Mouse (Mus musculus): ENCODE data around the gene Pde11a. TPM values are rescaled to one million over a fixed set of nuclear protein-coding genes. Genes with fewer than 3 reads are reported as not detected.

Pde11a gene
- 0.23 and 0.26 TPM in 2 replicates for polyA plus RNA-seq (2015; fragmentation: Nextera tagmentation; extraction: Ambion mirVana)

DNA sequence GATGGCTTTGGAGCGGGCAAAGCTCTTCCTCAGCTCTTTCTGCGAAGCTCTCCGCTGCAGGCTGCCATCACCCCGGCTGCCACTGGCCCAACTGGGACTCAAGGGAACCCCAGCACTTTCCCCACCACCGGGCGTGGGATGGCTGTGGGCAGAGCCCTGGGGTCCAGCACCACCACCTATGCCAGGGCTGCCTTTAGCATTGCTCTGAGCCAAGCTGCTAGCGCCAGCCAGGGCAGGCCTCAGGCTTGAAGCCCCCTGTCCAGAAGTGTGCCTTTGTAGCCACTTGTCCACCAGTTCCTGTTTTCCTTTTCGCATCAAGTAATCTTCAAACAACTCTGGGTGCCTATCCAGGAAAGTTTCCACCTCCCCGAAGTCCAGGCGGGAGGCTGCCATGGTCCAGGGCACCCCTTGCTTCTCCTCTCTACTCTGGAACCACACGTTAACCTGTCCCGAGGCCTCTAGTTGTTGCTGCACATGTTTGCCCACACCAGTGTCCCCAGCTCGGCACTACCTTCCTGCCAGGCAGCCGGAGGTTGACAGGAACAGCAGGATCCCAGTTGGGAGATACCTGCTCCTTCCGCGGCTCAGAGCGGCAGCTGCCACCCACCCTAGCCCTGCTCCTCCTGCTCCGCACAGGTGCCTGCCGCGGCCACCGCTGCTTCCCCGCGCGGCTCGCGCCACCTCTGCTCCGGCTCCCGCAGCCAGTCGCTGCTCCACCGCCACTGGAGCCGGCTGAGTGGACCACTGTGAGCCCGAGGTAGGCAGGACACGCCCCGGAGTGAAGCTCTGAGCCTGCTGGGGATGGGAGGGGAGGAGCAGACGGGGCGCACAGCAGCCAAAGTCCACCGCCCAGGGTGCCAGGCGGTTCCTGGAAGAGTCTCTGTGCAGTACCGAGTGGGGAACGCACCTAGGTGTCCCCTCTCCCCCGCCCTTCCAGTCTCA lies at the start of gene Pde11a:
TSS of gene Pde11a (minus strand) at position 560 of the 942 bp plus-strand sequence.
- ATAC-seq: peak; percentile 100
- Histone ChIP-seq H3K4me1 (ENCODE audit: control insufficient read depth, insufficient read depth, low read length) (peaks cover 6% of the 10 kb centered on the region; the same call in 1 of the 2 replicates), H3K9me3 (ENCODE audit: control insufficient read depth, low read length) (no peaks in the 10 kb centered on the region), H3K27ac (ENCODE audit: low read length) (no peak within 1 kb of the TSS), H3K9ac (ENCODE audit: low read depth, low read length) (peak within 1 kb of the TSS; percentile 66), H3K27me3 (replicated peaks; ENCODE audit: control insufficient read depth, insufficient read depth, low read length) (peaks cover 5% of the 10 kb centered on the region; the same call in 1 of the 2 replicates), H3K4me2 (ENCODE audit: low read depth, low read length) (peak within 1 kb of the TSS; percentile 82), H3K36me3 (ENCODE audit: control insufficient read depth, insufficient read depth, low read length) (no peaks in the 10 kb centered on the region), H3K4me3 (ENCODE audit: low read length) (peak within 1 kb of the TSS; percentile 58)
- 16% methylated on average over 40 of the region's 41 CpGs for WGBS

DNA sequence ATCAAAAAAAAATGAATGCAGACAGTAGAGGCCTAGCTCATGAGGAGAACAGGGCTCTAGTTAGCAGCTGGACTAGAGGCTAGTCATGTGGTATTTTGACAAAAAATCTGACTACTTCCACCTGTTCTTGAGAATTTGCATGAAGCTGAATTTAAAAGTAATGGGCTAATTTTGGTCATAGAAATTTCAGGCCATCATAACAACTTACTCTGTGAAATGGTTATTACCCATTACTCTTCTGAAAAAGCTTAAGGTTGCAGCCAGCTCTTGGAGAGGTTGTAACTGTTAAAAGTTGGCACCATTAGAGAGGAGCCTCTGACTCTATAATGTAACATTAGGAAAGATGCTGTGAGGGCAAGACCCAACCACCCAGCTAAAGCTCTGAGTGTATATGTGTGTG lies 48.0 kb upstream of the Pde11a start:
- Histone ChIP-seq H3K4me2 (ENCODE audit: low read depth, low read length) (no peak overlapping the region), H3K9me3 (ENCODE audit: control insufficient read depth, low read length) (no peaks in the 10 kb centered on the region)

DNA sequence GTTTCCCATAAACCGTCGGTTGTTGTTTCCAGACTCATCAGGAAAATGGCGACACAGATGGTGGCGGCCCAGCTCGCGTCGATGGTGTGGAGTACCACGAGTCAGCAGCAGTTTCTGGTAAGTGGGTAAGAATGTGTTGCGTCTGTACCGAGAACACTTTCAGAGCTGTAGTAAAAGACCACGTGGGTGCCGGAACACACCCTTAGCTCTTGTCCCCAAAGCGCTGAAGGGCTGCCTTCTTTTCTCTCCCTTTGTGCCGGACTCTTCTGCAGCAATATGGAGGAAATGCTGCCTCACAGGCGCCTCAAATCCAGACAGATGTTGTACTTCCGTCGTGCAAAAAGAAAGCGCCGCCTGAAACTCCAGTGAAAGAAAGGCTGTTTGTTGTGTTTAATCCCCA lies 40.1 kb upstream of the Pde11a start:
- Histone ChIP-seq H3K27me3 (replicated peaks; ENCODE audit: control insufficient read depth, insufficient read depth, low read length) (no peaks in the 10 kb centered on the region), H3K4me2 (ENCODE audit: low read depth, low read length) (no peak overlapping the region), H3K36me3 (ENCODE audit: control insufficient read depth, insufficient read depth, low read length) (peaks cover 9% of the 10 kb centered on the region), H3K4me1 (ENCODE audit: control insufficient read depth, insufficient read depth, low read length) (no peaks in the 10 kb centered on the region), H3K9me3 (ENCODE audit: control insufficient read depth, low read length) (no peaks in the 10 kb centered on the region), H3K4me3 (ENCODE audit: low read length) (no peak overlapping the region), H3K9ac (ENCODE audit: low read depth, low read length) (no peak overlapping the region), H3K27ac (ENCODE audit: low read length) (no peak overlapping the region)
- 94% methylated on average over 19 of the region's 19 CpGs for WGBS
- no peak for ATAC-seq

More for the DNA sequence above, 48.0 kb upstream of the Pde11a start:
- H3K36me3 ChIP-seq (ENCODE audit: control insufficient read depth, insufficient read depth, low read length): no peaks in the 10 kb centered on the region
- ATAC-seq: no peak
- H3K4me1 ChIP-seq (ENCODE audit: control insufficient read depth, insufficient read depth, low read length): no peaks in the 10 kb centered on the region
- H3K27ac ChIP-seq (ENCODE audit: low read length): no peak overlapping the region
- no peak overlapping the region for H3K9ac ChIP-seq (ENCODE audit: low read depth, low read length)
- H3K4me3 ChIP-seq (ENCODE audit: low read length): no peak overlapping the region
- no peaks in the 10 kb centered on the region for H3K27me3 ChIP-seq (replicated peaks; ENCODE audit: control insufficient read depth, insufficient read depth, low read length)

DNA sequence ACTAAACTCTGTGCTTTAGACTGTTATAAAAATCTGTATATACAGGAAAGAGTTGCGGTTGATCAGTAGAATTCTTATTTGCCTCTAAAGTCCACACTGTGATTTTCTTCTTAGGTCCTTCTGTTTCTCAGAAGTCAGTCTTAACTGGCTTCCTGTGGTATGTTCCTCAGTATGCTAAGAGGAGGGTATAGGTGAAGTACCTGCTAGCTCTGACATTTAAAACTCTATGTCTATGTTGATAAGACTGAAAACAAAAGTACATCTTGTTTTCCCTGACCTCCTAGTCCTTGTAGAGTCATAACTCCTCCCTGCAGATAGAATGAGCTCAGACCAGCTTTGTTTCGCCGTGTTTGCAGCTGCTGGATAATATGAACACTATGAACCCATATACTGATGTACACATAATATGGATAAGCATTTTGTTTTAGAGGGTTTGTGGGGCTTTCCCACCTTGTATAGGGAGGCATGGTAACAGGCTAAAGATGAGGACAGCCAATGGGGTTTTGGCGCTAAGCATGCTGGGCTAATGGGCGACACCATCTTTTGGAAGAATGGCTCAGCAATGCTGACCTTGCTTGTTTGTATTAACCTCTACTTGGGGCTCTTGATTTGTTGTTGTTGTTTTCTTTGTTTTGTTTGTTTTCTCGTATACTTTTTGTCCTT lies 36.1 kb upstream of the Pde11a start:
- Histone ChIP-seq H3K9me3 (ENCODE audit: control insufficient read depth, low read length) (no peaks in the 10 kb centered on the region), H3K4me2 (ENCODE audit: low read depth, low read length) (no peak overlapping the region), H3K4me1 (ENCODE audit: control insufficient read depth, insufficient read depth, low read length) (peaks cover 10% of the 10 kb centered on the region), H3K4me3 (ENCODE audit: low read length) (no peak overlapping the region), H3K27me3 (replicated peaks; ENCODE audit: control insufficient read depth, insufficient read depth, low read length) (no peaks in the 10 kb centered on the region), H3K36me3 (ENCODE audit: control insufficient read depth, insufficient read depth, low read length) (peaks cover 5% of the 10 kb centered on the region), H3K9ac (ENCODE audit: low read depth, low read length) (no peak overlapping the region), H3K27ac (ENCODE audit: low read length) (no peak overlapping the region)
- 90% methylated on average over 6 of the region's 6 CpGs for WGBS
- ATAC-seq: no peak

DNA sequence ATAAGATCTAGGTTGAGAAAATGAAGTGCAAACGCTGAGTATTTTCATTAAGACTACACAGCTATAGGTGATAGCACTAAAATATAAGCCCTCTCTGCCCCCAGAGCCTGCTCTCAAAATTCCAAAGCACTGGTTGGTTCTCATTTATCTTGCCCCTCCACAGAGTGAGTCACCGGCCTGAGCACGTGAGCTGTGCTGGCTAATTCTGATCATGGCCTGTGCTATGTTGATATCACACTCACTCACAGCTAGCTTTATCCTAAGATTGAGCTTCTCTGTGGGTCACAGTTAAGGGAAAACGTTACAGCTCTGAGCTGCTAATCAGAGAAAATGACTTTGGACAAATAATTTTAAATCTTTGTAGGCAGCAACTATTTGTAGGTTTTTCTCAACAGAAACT lies 33.7 kb upstream of the Pde11a start:
- Histone ChIP-seq H3K9me3 (ENCODE audit: control insufficient read depth, low read length) (no peaks in the 10 kb centered on the region), H3K27ac (ENCODE audit: low read length) (no peak overlapping the region), H3K4me3 (ENCODE audit: low read length) (no peak overlapping the region), H3K27me3 (replicated peaks; ENCODE audit: control insufficient read depth, insufficient read depth, low read length) (no peaks in the 10 kb centered on the region), H3K4me2 (ENCODE audit: low read depth, low read length) (no peak overlapping the region), H3K4me1 (ENCODE audit: control insufficient read depth, insufficient read depth, low read length) (peaks cover 10% of the 10 kb centered on the region), H3K36me3 (ENCODE audit: control insufficient read depth, insufficient read depth, low read length) (no peaks in the 10 kb centered on the region; the same call in 1 of the 2 replicates), H3K9ac (ENCODE audit: low read depth, low read length) (no peak overlapping the region)
- 82% methylated on average over 4 of the region's 4 CpGs for WGBS
- no peak for ATAC-seq

DNA sequence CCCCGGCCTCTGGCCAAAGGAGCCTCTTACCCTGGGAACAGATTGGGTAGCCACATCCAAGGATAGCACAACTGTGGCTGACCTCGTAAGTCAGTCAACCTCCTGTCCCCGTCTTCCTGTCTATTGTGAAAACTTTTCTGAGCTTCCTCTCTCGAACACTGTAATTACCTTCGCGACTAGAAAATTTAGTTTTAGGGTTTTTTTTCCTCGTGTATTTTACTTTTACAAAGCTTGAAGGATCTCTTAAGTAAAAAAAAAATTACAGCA lies 32.0 kb upstream of the Pde11a start:
- ATAC-seq: no peak; the same call in 1 of the 2 replicates
- peak overlapping the region; percentile 75 for H3K4me3 ChIP-seq (ENCODE audit: low read length)
- 2% methylated on average over 7 of the region's 7 CpGs for WGBS

DNA sequence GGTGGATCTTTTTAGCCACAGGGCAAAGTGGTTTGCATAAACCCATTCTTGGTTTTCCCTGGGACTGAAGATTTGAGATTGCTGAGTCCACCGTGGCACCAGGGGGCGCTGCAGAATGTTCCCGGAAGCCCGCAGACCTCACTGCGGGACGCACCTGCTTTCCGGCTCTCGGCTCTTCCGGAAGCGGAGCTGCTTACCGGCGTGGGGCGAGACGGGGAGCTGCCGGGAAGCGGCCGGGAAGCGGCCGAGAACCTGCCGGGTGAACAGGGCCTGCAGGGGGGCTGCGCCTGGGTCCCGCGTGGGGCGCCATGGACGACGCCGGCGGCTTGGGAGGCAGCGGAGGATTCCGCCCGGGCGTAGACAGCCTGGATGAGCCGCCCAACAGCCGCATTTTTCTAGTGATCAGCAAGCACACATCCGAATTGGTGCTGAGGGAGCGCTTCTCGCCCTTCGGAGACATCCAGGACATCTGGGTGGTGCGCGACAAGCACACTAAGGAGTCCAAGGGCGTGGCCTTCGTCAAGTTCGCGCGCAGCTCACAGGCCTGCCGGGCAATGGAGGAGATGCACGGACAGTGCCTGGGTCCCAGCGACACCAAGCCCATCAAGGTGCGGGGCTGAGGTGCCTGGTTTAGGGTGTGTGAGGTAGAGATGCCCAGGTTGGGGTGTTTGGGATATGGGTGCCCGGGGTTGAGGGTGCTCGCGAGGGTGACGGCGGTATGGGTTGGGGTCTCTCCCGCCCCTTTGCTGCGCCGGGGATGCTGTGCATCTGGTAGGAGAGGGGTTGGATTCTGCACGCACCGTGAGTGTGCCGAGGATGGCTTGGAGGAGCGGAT lies 31.5 kb upstream of the Pde11a start, which contains the start of gene Rbm45:
TSS of gene Rbm45 (plus strand) at position 164 of the 835 bp plus-strand sequence.
- Histone ChIP-seq H3K9ac (ENCODE audit: low read depth, low read length) (peak within 1 kb of the TSS; percentile 85), H3K27me3 (replicated peaks; ENCODE audit: control insufficient read depth, insufficient read depth, low read length) (no peaks in the 10 kb centered on the region), H3K4me1 (ENCODE audit: control insufficient read depth, insufficient read depth, low read length) (peaks cover 10% of the 10 kb centered on the region), H3K9me3 (ENCODE audit: control insufficient read depth, low read length) (no peaks in the 10 kb centered on the region), H3K4me2 (ENCODE audit: low read depth, low read length) (peak within 1 kb of the TSS; percentile 93), H3K36me3 (ENCODE audit: control insufficient read depth, insufficient read depth, low read length) (no peaks in the 10 kb centered on the region), H3K4me3 (ENCODE audit: low read length) (peak within 1 kb of the TSS; percentile 75), H3K27ac (ENCODE audit: low read length) (peak within 1 kb of the TSS; percentile 68)
- WGBS: under 1% methylated on average over 60 of the region's 61 CpGs
- peak; percentile 85 for ATAC-seq

More for the DNA sequence above, 32.0 kb upstream of the Pde11a start:
- Histone ChIP-seq H3K27me3 (replicated peaks; ENCODE audit: control insufficient read depth, insufficient read depth, low read length) (no peaks in the 10 kb centered on the region), H3K27ac (ENCODE audit: low read length) (no peak overlapping the region), H3K9ac (ENCODE audit: low read depth, low read length) (peak overlapping the region; percentile 85), H3K4me2 (ENCODE audit: low read depth, low read length) (peak overlapping the region; percentile 93), H3K4me1 (ENCODE audit: control insufficient read depth, insufficient read depth, low read length) (peaks cover 10% of the 10 kb centered on the region), H3K36me3 (ENCODE audit: control insufficient read depth, insufficient read depth, low read length) (no peaks in the 10 kb centered on the region), H3K9me3 (ENCODE audit: control insufficient read depth, low read length) (no peaks in the 10 kb centered on the region)

DNA sequence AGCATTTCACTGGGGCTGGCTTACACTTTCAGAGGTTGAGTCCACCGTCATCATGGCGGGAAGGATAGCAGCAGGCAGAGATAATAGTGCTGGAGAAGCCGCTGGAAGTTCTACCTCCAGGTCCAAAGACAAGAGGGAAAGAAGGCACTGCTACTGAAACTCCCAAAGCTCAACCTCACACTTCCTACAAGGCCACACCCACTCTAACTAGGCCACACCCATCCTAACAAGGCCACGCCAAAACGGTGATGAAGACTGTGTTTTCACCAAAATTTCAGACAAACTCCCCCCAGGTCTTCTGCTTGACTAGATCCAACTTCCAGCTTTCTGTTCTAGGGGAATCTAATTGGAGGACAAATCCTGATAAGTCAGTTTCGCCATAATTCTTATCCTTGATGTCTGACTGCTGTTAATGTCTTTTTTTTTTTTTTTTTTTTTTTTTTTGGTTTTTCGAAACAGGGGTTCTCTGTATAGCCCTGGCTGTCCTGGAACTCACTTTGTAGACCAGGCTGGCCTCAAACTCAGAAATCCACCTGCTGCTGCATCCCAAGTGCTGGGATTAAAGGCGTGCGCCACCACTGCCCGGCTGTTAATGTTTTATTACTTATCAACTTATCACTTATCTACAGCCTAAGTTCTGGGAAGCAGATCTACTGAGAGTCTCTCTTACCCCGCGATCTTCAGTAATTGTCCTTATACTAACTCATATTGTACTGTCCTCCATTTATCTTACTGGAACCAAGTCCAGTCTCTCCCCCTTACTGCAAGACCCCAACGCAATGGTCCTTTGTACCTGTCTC lies 30.5 kb upstream of the Pde11a start:
- Histone ChIP-seq H3K27me3 (replicated peaks; ENCODE audit: control insufficient read depth, insufficient read depth, low read length) (no peaks in the 10 kb centered on the region), H3K9me3 (ENCODE audit: control insufficient read depth, low read length) (no peaks in the 10 kb centered on the region), H3K27ac (ENCODE audit: low read length) (no peak overlapping the region), H3K4me2 (ENCODE audit: low read depth, low read length) (no peak overlapping the region), H3K9ac (ENCODE audit: low read depth, low read length) (no peak overlapping the region), H3K4me3 (ENCODE audit: low read length) (peak overlapping the region; percentile 75; the same call in 1 of the 2 replicates), H3K4me1 (ENCODE audit: control insufficient read depth, insufficient read depth, low read length) (peaks cover 10% of the 10 kb centered on the region), H3K36me3 (ENCODE audit: control insufficient read depth, insufficient read depth, low read length) (no peaks in the 10 kb centered on the region)
- ATAC-seq: no peak; the same call in 1 of the 2 replicates
- 76% methylated on average over 13 of the region's 13 CpGs for WGBS
